Mouse (Mus musculus): Measurements from ENCODE around the gene 9330182L06Rik. TPM values are rescaled to one million over a fixed set of nuclear protein-coding genes. Genes with fewer than 3 reads are reported as not detected.
A peak's percentile ranks its signal among the peaks of the same experiment; 100 is the strongest.

Gene 9330182L06Rik
- polyA plus RNA-seq, 1 experiment from 2014 or later, result 44.2 TPM

- H3K9ac ChIP-seq (replicated peaks; ENCODE audit: low read depth, low read length), result no peak overlapping the region
- H3K4me2 ChIP-seq (ENCODE audit: low read depth, low read length), result no peak overlapping the region
- H3K27ac ChIP-seq (ENCODE audit: low read depth, low read length), result no peak overlapping the region
- 42% methylated on average over 1 of the region's 1 CpGs for WGBS
- H3K27me3 ChIP-seq (ENCODE audit: control insufficient read depth, insufficient read depth, low read length), result no peaks in the 10 kb centered on the region
- H3K9me3 ChIP-seq (ENCODE audit: control insufficient read depth, low read length), result no peaks in the 10 kb centered on the region
- H3K36me3 ChIP-seq (ENCODE audit: control insufficient read depth, insufficient read depth, low read length), result no peaks in the 10 kb centered on the region
- no peaks in the 10 kb centered on the region for H3K4me1 ChIP-seq (ENCODE audit: control insufficient read depth, insufficient read depth, low read length)
- no peak overlapping the region for H3K4me3 ChIP-seq (ENCODE audit: low read depth, low read length)
- peak; percentile 81 for ATAC-seq (ENCODE audit: low read depth)
Measured at GRCm38 (mm10) chr5:9326863-9327262, 60.9 kb downstream of the 9330182L06Rik start.

DNA sequence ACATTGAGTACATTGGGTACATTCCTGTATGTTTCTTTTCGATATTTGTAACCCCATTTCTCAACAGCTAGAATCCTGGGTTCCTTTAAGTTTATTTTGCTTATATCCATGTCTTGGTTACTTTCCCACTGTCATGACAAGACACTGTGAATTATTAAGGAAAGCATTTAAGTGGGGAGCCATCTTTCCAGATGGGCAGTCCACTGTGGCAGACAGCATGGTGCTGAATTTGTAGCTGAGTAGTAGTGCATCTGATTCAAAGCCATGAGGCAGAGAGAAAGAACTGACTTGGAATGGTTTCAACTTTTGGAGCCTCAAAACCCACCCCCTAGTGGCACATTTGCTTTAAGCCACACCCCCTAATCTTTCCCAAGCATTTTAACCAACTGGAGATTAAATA, 61.6 kb downstream of the 9330182L06Rik start:
- Histone ChIP-seq H3K36me3 (ENCODE audit: control insufficient read depth, insufficient read depth, low read length) (no peaks in the 10 kb centered on the region), H3K9ac (replicated peaks; ENCODE audit: low read depth, low read length) (no peak overlapping the region), H3K4me2 (ENCODE audit: low read depth, low read length) (no peak overlapping the region), H3K9me3 (ENCODE audit: control insufficient read depth, low read length) (no peaks in the 10 kb centered on the region), H3K4me3 (ENCODE audit: low read depth, low read length) (no peak overlapping the region), H3K27ac (ENCODE audit: low read depth, low read length) (no peak overlapping the region), H3K27me3 (ENCODE audit: control insufficient read depth, insufficient read depth, low read length) (no peaks in the 10 kb centered on the region), H3K4me1 (ENCODE audit: control insufficient read depth, insufficient read depth, low read length) (no peaks in the 10 kb centered on the region)
- 95% methylated on average over 1 of the region's 1 CpGs for WGBS
- peak; percentile 72; the same call in 1 of the 2 replicates for ATAC-seq (ENCODE audit: low read depth)

DNA sequence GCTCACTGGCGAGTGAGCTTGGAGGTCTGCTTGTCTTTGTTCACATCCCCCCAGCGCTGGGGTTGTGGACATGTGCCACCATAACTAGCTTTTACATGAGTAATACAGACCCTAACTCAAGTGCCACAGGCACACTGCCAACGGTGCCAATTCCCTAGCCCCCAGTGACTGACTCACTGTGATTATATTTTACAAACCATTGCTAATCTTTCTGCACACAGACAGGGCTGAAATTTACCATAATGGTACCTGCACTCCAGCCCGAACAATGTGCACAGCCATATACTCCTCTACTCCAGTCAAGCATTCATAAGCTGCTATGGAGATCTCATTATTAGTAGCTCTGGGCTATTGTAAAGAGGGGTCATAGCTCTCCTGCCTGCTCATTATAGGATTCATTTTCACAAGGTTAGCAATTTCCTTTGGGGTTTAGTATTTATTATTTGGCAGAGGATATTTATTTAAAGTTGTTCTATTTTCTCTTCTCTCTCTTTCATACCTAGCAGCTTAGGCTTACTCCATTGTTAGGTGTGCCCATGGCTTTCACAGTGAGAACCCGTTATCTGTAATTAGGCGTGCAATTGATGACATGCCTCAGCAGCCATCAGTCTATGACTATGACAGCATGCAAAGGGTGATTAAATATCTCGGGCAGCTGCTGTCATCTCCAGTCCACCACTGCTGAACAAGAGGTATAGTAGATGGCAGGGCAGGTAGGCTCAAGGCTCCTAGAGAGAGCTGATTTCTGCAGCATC, 73.0 kb downstream of the 9330182L06Rik start:
- no peaks in the 10 kb centered on the region for H3K36me3 ChIP-seq (ENCODE audit: control insufficient read depth, insufficient read depth, low read length)
- H3K4me3 ChIP-seq (ENCODE audit: low read depth, low read length), result no peak overlapping the region
- no peaks in the 10 kb centered on the region for H3K9me3 ChIP-seq (ENCODE audit: control insufficient read depth, low read length)
- H3K4me2 ChIP-seq (ENCODE audit: low read depth, low read length), result peak overlapping the region; percentile 12; the same call in 1 of the 2 replicates
- ATAC-seq (ENCODE audit: low read depth), result peak; percentile 90
- H3K27me3 ChIP-seq (ENCODE audit: control insufficient read depth, insufficient read depth, low read length), result no peaks in the 10 kb centered on the region
- peak overlapping the region; percentile 39; the same call in 1 of the 2 replicates for H3K9ac ChIP-seq (replicated peaks; ENCODE audit: low read depth, low read length)
- H3K27ac ChIP-seq (ENCODE audit: low read depth, low read length), result peak overlapping the region; percentile 95
- peaks cover 10% of the 10 kb centered on the region for H3K4me1 ChIP-seq (ENCODE audit: control insufficient read depth, insufficient read depth, low read length)
- WGBS, result 34% methylated on average over 7 of the region's 7 CpGs

GRCm38 (mm10) chr5:9339511-9340173, 73.7 kb downstream of the 9330182L06Rik start:
- Histone ChIP-seq H3K4me1 (ENCODE audit: control insufficient read depth, insufficient read depth, low read length) (peaks cover 14% of the 10 kb centered on the region), H3K9ac (replicated peaks; ENCODE audit: low read depth, low read length) (peak overlapping the region; percentile 39; the same call in 1 of the 2 replicates), H3K27me3 (ENCODE audit: control insufficient read depth, insufficient read depth, low read length) (no peaks in the 10 kb centered on the region), H3K27ac (ENCODE audit: low read depth, low read length) (peak overlapping the region; percentile 95), H3K9me3 (ENCODE audit: control insufficient read depth, low read length) (no peaks in the 10 kb centered on the region), H3K36me3 (ENCODE audit: control insufficient read depth, insufficient read depth, low read length) (no peaks in the 10 kb centered on the region), H3K4me3 (ENCODE audit: low read depth, low read length) (no peak overlapping the region), H3K4me2 (ENCODE audit: low read depth, low read length) (peak overlapping the region; percentile 12; the same call in 1 of the 2 replicates)
- WGBS, result 36% methylated on average over 8 of the region's 8 CpGs
- peak; percentile 86 for ATAC-seq (ENCODE audit: low read depth)

DNA sequence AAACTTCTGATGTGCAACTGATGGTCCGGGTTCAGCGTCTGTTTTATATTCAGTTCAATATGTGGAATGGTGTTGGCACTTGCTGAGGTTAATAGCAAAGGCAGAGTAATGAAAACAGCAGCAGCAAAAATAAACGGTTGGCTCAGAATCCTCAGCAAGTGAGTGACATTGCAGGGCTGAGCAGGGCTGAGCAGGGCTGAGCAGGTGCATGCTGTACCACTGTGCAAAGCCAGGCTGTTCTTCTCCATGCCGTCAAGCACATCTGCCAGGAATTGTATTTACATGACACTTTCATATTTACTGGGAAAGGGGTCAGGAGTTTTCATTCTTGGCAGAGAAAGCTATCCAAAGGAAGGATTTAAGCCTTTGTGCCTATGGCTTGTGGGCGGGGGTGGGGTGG, 78.7 kb downstream of the 9330182L06Rik start:
- ATAC-seq (ENCODE audit: low read depth), result peak; percentile 85
- Histone ChIP-seq H3K27me3 (ENCODE audit: control insufficient read depth, insufficient read depth, low read length) (no peaks in the 10 kb centered on the region), H3K9me3 (ENCODE audit: control insufficient read depth, low read length) (no peaks in the 10 kb centered on the region), H3K9ac (replicated peaks; ENCODE audit: low read depth, low read length) (no peak overlapping the region), H3K27ac (ENCODE audit: low read depth, low read length) (peak overlapping the region; percentile 70), H3K36me3 (ENCODE audit: control insufficient read depth, insufficient read depth, low read length) (no peaks in the 10 kb centered on the region), H3K4me1 (ENCODE audit: control insufficient read depth, insufficient read depth, low read length) (peaks cover 19% of the 10 kb centered on the region; the same call in 1 of the 2 replicates), H3K4me3 (ENCODE audit: low read depth, low read length) (no peak overlapping the region), H3K4me2 (ENCODE audit: low read depth, low read length) (no peak overlapping the region)
- WGBS, result 40% methylated on average over 5 of the region's 5 CpGs

- peak; percentile 73 for ATAC-seq (ENCODE audit: low read depth)
- H3K27ac ChIP-seq (ENCODE audit: low read depth, low read length), result peak overlapping the region; percentile 70
- H3K27me3 ChIP-seq (ENCODE audit: control insufficient read depth, insufficient read depth, low read length), result no peaks in the 10 kb centered on the region
- H3K9me3 ChIP-seq (ENCODE audit: control insufficient read depth, low read length), result no peaks in the 10 kb centered on the region
- no peak overlapping the region for H3K4me3 ChIP-seq (ENCODE audit: low read depth, low read length)
- H3K4me1 ChIP-seq (ENCODE audit: control insufficient read depth, insufficient read depth, low read length), result peaks cover 17% of the 10 kb centered on the region; the same call in 1 of the 2 replicates
- 38% methylated on average over 10 of the region's 10 CpGs for WGBS
- peak overlapping the region; percentile 6; the same call in 1 of the 2 replicates for H3K4me2 ChIP-seq (ENCODE audit: low read depth, low read length)
- no peak overlapping the region for H3K9ac ChIP-seq (replicated peaks; ENCODE audit: low read depth, low read length)
- H3K36me3 ChIP-seq (ENCODE audit: control insufficient read depth, insufficient read depth, low read length), result no peaks in the 10 kb centered on the region
Measured at GRCm38 (mm10) chr5:9345038-9345617, 79.2 kb downstream of the 9330182L06Rik start.

DNA sequence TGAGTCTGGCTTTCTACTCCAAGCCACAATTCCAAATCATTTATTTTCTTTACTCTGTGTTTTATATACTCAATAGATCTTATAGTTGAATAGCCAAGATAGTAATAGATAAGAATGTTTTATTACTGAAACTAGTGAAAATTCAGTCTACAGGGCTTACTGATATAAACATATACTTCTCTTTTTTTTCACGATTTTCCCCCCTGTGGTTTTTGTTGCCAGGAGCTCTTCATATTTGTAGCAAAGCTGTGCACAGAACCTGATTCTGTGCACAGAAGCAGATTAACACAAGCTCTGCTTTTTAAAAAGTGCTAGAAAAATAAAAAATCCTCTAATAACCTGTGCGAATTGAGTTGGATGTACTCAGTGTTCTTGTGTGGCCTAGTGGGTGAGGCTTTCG, 79.7 kb downstream of the 9330182L06Rik start:
- ATAC-seq (ENCODE audit: low read depth), result no peak
- no peaks in the 10 kb centered on the region for H3K9me3 ChIP-seq (ENCODE audit: control insufficient read depth, low read length)
- H3K4me1 ChIP-seq (ENCODE audit: control insufficient read depth, insufficient read depth, low read length), result peaks cover 17% of the 10 kb centered on the region; the same call in 1 of the 2 replicates
- H3K9ac ChIP-seq (replicated peaks; ENCODE audit: low read depth, low read length), result no peak overlapping the region
- 81% methylated on average over 3 of the region's 3 CpGs for WGBS
- no peak overlapping the region for H3K4me3 ChIP-seq (ENCODE audit: low read depth, low read length)
- no peak overlapping the region for H3K4me2 ChIP-seq (ENCODE audit: low read depth, low read length)
- H3K27me3 ChIP-seq (ENCODE audit: control insufficient read depth, insufficient read depth, low read length), result no peaks in the 10 kb centered on the region
- peak overlapping the region; percentile 70; the same call in 1 of the 2 replicates for H3K27ac ChIP-seq (ENCODE audit: low read depth, low read length)
- H3K36me3 ChIP-seq (ENCODE audit: control insufficient read depth, insufficient read depth, low read length), result no peaks in the 10 kb centered on the region

- H3K27ac ChIP-seq (ENCODE audit: low read depth, low read length), result no peak overlapping the region
- ATAC-seq (ENCODE audit: low read depth), result no peak
- 61% methylated on average over 4 of the region's 4 CpGs for WGBS
Measured at GRCm38 (mm10) chr5:9346510-9346909, 80.6 kb downstream of the 9330182L06Rik start.

More at GRCm38 (mm10) chr5:9346510-9346909, 80.6 kb downstream of the 9330182L06Rik start:
- Histone ChIP-seq H3K36me3 (ENCODE audit: control insufficient read depth, insufficient read depth, low read length) (no peaks in the 10 kb centered on the region), H3K9me3 (ENCODE audit: control insufficient read depth, low read length) (no peaks in the 10 kb centered on the region), H3K4me2 (ENCODE audit: low read depth, low read length) (no peak overlapping the region), H3K27me3 (ENCODE audit: control insufficient read depth, insufficient read depth, low read length) (no peaks in the 10 kb centered on the region), H3K9ac (replicated peaks; ENCODE audit: low read depth, low read length) (no peak overlapping the region), H3K4me3 (ENCODE audit: low read depth, low read length) (no peak overlapping the region), H3K4me1 (ENCODE audit: control insufficient read depth, insufficient read depth, low read length) (peaks cover 17% of the 10 kb centered on the region; the same call in 1 of the 2 replicates)

Measured in neural tube, embryonic 14.5 days (tissue).